8 mouse cellular contexts compared by ENCODE assay signal in genomic region chr11:60412173-60412572, GRCm38 (mm10). TPM values are rescaled to one million over a fixed set of nuclear protein-coding genes. Genes with fewer than 3 reads are reported as not detected.
DNase-seq lines count a peak whose midpoint lies in the region; TF ChIP-seq lines count a peak whose summit lies in the region.

No protein-coding gene starts in this region.

- H3K9ac ChIP-seq in heart, adult 2 months (ENCODE audit: low read depth, low read length) = no peak overlapping the region

- peaks cover 3% of the 10 kb centered on the region for H3K4me1 ChIP-seq in heart, adult 2 months (ENCODE audit: control insufficient read depth, insufficient read depth, low read length)

- H3K27me3 ChIP-seq in heart, adult 2 months (ENCODE audit: control insufficient read depth, insufficient read depth, low read length) = no peaks in the 10 kb centered on the region

- TF ChIP-seq POLR2A in heart, adult 2 months (IDR thresholded peaks at IDR 0.05; ENCODE audit: insufficient read depth, low read depth, low read length) = no peak

- peak; percentile 86 for TF ChIP-seq CTCF in heart, adult 2 months (IDR thresholded peaks at IDR 0.05)

- DNase-seq in heart, adult 2 months = peak in 1 of 2 experiments; percentile 28
- DNase-seq in heart, postnatal 25 days (ENCODE audit: low spot score) = no peak
- DNase-seq in 416B (ENCODE audit: low read depth) (peak; percentile 82), adipocyte (ENCODE audit: low spot score) (peak; percentile 86)
- DNase-seq in embryo, embryonic 10.5 days (ENCODE audit: low spot score) = peak; percentile 91
- DNase-seq in kidney, postnatal 36 days = peak; percentile 74 to 82
- DNase-seq in lung, postnatal 10 days = peak; percentile 85
- DNase-seq in thymus, postnatal 0 days (ENCODE audit: low spot score) = peak; percentile 83

- H3K79me2 ChIP-seq in heart, adult 2 months (replicated peaks; ENCODE audit: control insufficient read depth, insufficient read depth, low read length) = peaks cover 2% of the 10 kb centered on the region

- no peak overlapping the region for H3K27ac ChIP-seq in heart, adult 2 months

- WGBS in heart, adult 2 months = 5% methylated on average over 3 of the region's 3 CpGs

- no peaks in the 10 kb centered on the region for H3K36me3 ChIP-seq in heart, adult 2 months (ENCODE audit: control insufficient read depth, insufficient read depth, low read length)

- H3K4me3 ChIP-seq in heart, adult 2 months = no peak overlapping the region

- intact Hi-C loops in heart, adult 2 months (cut with DNase I) = loop anchor here (1.0 to 5.0 kb wide), 6 partner anchors 61 to 330 kb away; partner anchors contain the start of gene Rai1
- intact Hi-C loops in heart, postnatal 25 days (cut with DNase I) = loop anchor here (1.0 to 2.0 kb wide), 2 partner anchors 212 to 307 kb away; partner anchors contain the start of gene Rai1

- TF ChIP-seq EP300 in heart, adult 2 months (IDR thresholded peaks at IDR 0.05; ENCODE audit: insufficient read depth, low read depth, low read length) = no peak

RNA-seq across cellular contexts. Expression of gene Gid4, which starts 4.8 kb away (rescaled TPM):
- total RNA-seq in heart, adult 2 months (2021) = 10 to 100 TPM; 47.8 to 49.5 TPM
- 30.5 and 53.8 TPM in 2 replicates for polyA plus RNA-seq in heart, adult 2 months (2012; rRNA removed)
- total RNA-seq in heart, postnatal 25 days (2021) = 10 to 100 TPM; 44.3 to 47.6 TPM
- polyA plus RNA-seq in thymus, postnatal 0 days (2015; fragmentation: Nextera tagmentation; extraction: Ambion mirVana) = 15.0 and 16.3 TPM in 2 replicates

RNA-seq across cellular contexts. Expression of gene Atpaf2, which starts 6.1 kb away (rescaled TPM):
- 10 to 100 TPM; 39.8 to 45.3 TPM for total RNA-seq in heart, adult 2 months (2021)
- polyA plus RNA-seq in heart, adult 2 months (2012; rRNA removed) = 37.7 and 46.7 TPM in 2 replicates
- total RNA-seq in heart, postnatal 25 days (2021) = 10 to 100 TPM; 44.5 to 49.9 TPM
- 50.6 and 53.5 TPM in 2 replicates for polyA plus RNA-seq in thymus, postnatal 0 days (2015; fragmentation: Nextera tagmentation; extraction: Ambion mirVana)

RNA-seq across cellular contexts. Expression of gene Drg2, which starts 42.2 kb away (rescaled TPM):
- total RNA-seq in heart, adult 2 months (2021) = 10 to 100 TPM; 28.1 to 28.8 TPM
- polyA plus RNA-seq in heart, adult 2 months (2012; rRNA removed) = 34.4 and 40.4 TPM in 2 replicates
- total RNA-seq in heart, postnatal 25 days (2021) = 10 to 100 TPM; 29.3 to 30.9 TPM
- 71.2 and 74.1 TPM in 2 replicates for polyA plus RNA-seq in thymus, postnatal 0 days (2015; fragmentation: Nextera tagmentation; extraction: Ambion mirVana)

RNA-seq across cellular contexts. Expression of gene Myo15, which starts 57.0 kb away (rescaled TPM):
- total RNA-seq in heart, adult 2 months (2021) = under 1 TPM; 0.03 to 0.05 TPM
- polyA plus RNA-seq in heart, adult 2 months (2012; rRNA removed) = 0.03 and 0.06 TPM in 2 replicates
- total RNA-seq in heart, postnatal 25 days (2021) = under 1 TPM in 1 of 2 experiments, not detected in 1; 0.06 TPM
- polyA plus RNA-seq in thymus, postnatal 0 days (2015; fragmentation: Nextera tagmentation; extraction: Ambion mirVana) = 0.13 and 0.14 TPM in 2 replicates

RNA-seq across cellular contexts. Expression of gene Drc3, which starts 59.0 kb away (rescaled TPM):
- 1 to 10 TPM; 1.6 to 2.4 TPM for total RNA-seq in heart, adult 2 months (2021)
- polyA plus RNA-seq in heart, adult 2 months (2012; rRNA removed) = 4.1 and 4.2 TPM in 2 replicates
- 1 to 10 TPM; 2.1 TPM for total RNA-seq in heart, postnatal 25 days (2021)
- polyA plus RNA-seq in thymus, postnatal 0 days (2015; fragmentation: Nextera tagmentation; extraction: Ambion mirVana) = 3.6 and 4.5 TPM in 2 replicates
